Comparison of ENCODE assay signal across 15 mouse cellular contexts in genomic region chr7:145139100-145139499, GRCm38 (mm10).
"Had no signal": no experiment of that assay in that cellular context is flagged by ENCODE, and none has a peak within 500 bp of the region (broad histone marks: within the 10 kb centered on the region; RNA-seq: fewer than 3 reads in every experiment).

No protein-coding gene starts in this region.

- H3K4me1 ChIP-seq: neural tube, embryonic 15.5 days; stomach, embryonic 15.5 days had no signal

- DNase-seq: kidney, postnatal 14 days; left cerebral cortex, postnatal 4 days; lung, adult 18-20 months; lung, postnatal 10 days; lung, postnatal 4 days; midbrain, embryonic 14.5 days; right cerebral cortex, postnatal 14 days; thymus, postnatal 36 days had no signal

- H3K9me3 ChIP-seq: stomach, embryonic 15.5 days had no signal

- H3K9ac ChIP-seq: kidney, embryonic 15.5 days; limb, embryonic 13.5 days; liver, embryonic 14.5 days; neural tube, embryonic 15.5 days; stomach, embryonic 15.5 days had no signal

- H3K27ac ChIP-seq: kidney, embryonic 15.5 days; limb, embryonic 13.5 days; liver, embryonic 14.5 days; midbrain, embryonic 10.5 days; neural tube, embryonic 15.5 days; stomach, embryonic 15.5 days had no signal

- H3K27me3 ChIP-seq: kidney, embryonic 15.5 days; limb, embryonic 13.5 days; neural tube, embryonic 15.5 days; stomach, embryonic 15.5 days had no signal

- H3K36me3 ChIP-seq: kidney, embryonic 15.5 days; limb, embryonic 13.5 days; midbrain, embryonic 10.5 days; neural tube, embryonic 15.5 days; stomach, embryonic 15.5 days had no signal

- H3K4me3 ChIP-seq: kidney, embryonic 15.5 days; limb, embryonic 13.5 days; midbrain, embryonic 10.5 days; myocyte; neural tube, embryonic 15.5 days; stomach, embryonic 15.5 days had no signal
